Mouse (Mus musculus): ENCODE results near the gene Mipep. TPM values are rescaled to one million over a fixed set of nuclear protein-coding genes. Genes with fewer than 3 reads are reported as not detected.

The Mipep gene
- polyA plus RNA-seq, 1 experiment from 2014 or later = 23.6 TPM

DNA sequence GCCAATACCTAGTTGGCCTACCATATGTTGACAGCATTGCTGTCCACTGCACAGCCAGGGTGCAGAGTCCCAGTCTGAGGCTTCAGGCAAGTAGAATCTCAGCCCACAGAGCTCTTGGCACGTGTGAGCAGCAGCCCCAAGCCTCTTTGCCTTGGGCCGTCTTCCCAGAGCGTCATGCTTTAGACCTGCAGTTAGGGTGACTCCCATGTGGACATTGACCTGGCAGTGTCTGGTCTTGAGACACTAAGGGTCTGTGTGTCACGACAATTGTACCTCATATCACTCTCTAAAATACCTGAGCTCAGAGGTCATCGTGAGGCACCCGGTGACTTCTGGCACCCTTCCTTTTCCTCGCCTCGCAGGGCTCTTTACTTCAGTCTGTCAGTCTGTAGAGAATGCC lies 25.3 kb upstream of the Mipep start:
- whole genome bisulfite sequencing = 87% methylated on average over 8 of the region's 8 CpGs
- no peaks in the 10 kb centered on the region for H3K9me3 ChIP-seq
- H3K36me3 ChIP-seq = peaks cover 10% of the 10 kb centered on the region; the same call in 1 of the 2 replicates
- no peak overlapping the region for H3K4me3 ChIP-seq
- ATAC-seq (ENCODE audit: borderline replicate concordance, extremely low read depth, low FRiP score, low TSS enrichment) = no peak
- H3K4me2 ChIP-seq = no peak overlapping the region
- no peaks in the 10 kb centered on the region for H3K27me3 ChIP-seq
- no peak overlapping the region for H3K9ac ChIP-seq
- H3K4me1 ChIP-seq = 0 out of 2 replicates have a peak, but pooled peaks cover 14% of the 10 kb centered on the region
- no peak overlapping the region for H3K27ac ChIP-seq

DNA sequence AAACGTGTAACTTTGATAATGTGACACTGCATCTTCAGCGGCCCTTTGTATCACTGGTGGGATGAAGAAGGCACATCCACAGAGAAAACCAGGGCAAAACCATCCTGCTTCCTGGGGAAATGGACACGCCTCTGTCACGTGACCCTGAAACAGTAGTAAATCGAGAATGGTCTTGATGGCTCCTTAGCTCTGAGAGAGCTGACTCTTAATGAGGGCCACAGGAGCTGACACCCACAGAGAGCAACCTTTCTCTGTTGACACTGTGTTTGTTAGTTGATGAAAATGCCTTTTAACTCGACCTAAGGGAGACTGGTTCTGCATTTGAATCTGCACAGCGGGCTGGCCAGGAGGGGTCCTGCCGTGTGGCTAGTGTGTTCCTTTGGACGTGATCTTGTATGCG lies 22.6 kb upstream of the Mipep start:
- no peak for ATAC-seq (ENCODE audit: borderline replicate concordance, extremely low read depth, low FRiP score, low TSS enrichment)
- Histone ChIP-seq H3K36me3 (peaks cover 6% of the 10 kb centered on the region; the same call in 1 of the 2 replicates), H3K4me2 (no peak overlapping the region), H3K9me3 (no peaks in the 10 kb centered on the region), H3K27me3 (no peaks in the 10 kb centered on the region), H3K4me3 (no peak overlapping the region), H3K27ac (no peak overlapping the region), H3K9ac (no peak overlapping the region), H3K4me1 (0 out of 2 replicates have a peak, but pooled peaks cover 14% of the 10 kb centered on the region)
- 75% methylated on average over 10 of the region's 10 CpGs for WGBS

DNA sequence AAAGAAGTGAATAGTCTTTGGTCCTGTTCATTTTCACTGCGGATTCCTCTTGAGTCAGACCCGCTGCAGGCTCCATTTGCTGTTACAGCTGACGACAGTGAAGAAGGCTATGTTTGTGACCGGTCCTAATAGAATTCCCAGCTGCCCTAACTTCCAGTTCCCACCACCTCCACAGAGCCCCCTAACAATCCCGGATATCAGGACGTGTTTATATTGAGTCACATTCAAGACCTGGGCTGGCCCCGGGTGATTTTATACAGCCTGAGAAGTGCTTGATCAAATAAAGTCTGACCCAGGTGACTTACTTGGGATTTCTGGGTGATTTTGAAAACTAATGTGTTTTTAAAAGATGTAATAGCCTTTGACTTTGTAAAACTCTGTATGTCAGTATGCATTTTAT lies 21.6 kb upstream of the Mipep start:
- Histone ChIP-seq H3K4me3 (no peak overlapping the region), H3K9ac (no peak overlapping the region), H3K36me3 (0 out of 2 replicates have a peak, but pooled peaks cover 4% of the 10 kb centered on the region), H3K4me2 (no peak overlapping the region), H3K27ac (no peak overlapping the region), H3K4me1 (peaks cover 19% of the 10 kb centered on the region; the same call in 1 of the 2 replicates), H3K27me3 (no peaks in the 10 kb centered on the region), H3K9me3 (no peaks in the 10 kb centered on the region)
- WGBS = 42% methylated on average over 7 of the region's 7 CpGs
- no peak for ATAC-seq (ENCODE audit: borderline replicate concordance, extremely low read depth, low FRiP score, low TSS enrichment)

DNA sequence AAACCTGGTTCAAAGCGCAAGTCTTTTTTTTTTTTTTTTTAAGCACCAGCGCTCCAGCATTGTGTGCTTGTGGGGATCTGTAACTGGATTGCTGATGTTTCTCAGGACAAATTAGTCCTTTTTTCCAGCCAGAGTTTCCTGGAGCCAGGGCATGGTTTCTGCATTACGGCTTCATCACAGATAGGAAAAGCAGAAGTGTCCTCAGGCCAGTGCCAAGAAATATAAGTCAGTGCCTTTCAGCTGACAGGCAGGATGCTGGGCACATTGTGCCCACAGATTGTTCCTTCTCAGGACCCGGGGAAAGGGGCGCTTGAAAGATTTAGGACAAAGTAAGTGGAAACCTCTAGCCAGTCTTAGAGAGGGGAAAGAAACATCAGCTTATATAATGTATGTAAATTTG lies 20.6 kb upstream of the Mipep start:
- H3K36me3 ChIP-seq = 0 out of 2 replicates have a peak, but pooled peaks cover 4% of the 10 kb centered on the region
- H3K9ac ChIP-seq = no peak overlapping the region
- WGBS = 82% methylated on average over 5 of the region's 5 CpGs
- H3K4me1 ChIP-seq = peaks cover 19% of the 10 kb centered on the region; the same call in 1 of the 2 replicates
- ATAC-seq (ENCODE audit: borderline replicate concordance, extremely low read depth, low FRiP score, low TSS enrichment) = no peak
- no peaks in the 10 kb centered on the region for H3K9me3 ChIP-seq
- no peak overlapping the region for H3K4me3 ChIP-seq
- no peak overlapping the region for H3K4me2 ChIP-seq
- H3K27me3 ChIP-seq = no peaks in the 10 kb centered on the region
- no peak overlapping the region for H3K27ac ChIP-seq

DNA sequence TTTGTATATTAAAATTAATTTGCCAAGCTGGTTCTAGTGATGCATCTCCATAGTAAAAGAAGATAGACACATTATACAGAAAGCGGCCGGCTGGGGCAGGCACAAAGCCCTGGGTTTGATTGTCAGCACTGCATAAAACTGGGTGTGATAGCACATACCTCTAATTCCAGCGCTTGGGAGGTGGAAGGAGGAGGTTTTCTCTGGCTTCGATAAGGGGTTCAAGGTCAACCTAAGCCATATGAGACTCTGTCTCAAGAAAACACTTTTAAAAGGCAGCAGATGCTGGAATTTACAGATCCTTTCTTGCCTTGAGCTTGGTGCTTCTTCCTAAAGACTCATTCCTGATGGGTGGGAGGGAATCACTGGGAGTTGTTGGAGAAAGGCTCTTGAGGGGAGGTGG lies 19.8 kb upstream of the Mipep start:
- no peak for ATAC-seq (ENCODE audit: borderline replicate concordance, extremely low read depth, low FRiP score, low TSS enrichment)
- H3K27me3 ChIP-seq = no peaks in the 10 kb centered on the region
- H3K4me3 ChIP-seq = no peak overlapping the region
- no peaks in the 10 kb centered on the region for H3K9me3 ChIP-seq
- 78% methylated on average over 4 of the region's 4 CpGs for WGBS
- peaks cover 19% of the 10 kb centered on the region; the same call in 1 of the 2 replicates for H3K4me1 ChIP-seq
- no peak overlapping the region for H3K9ac ChIP-seq
- H3K36me3 ChIP-seq = 0 out of 2 replicates have a peak, but pooled peaks cover 4% of the 10 kb centered on the region
- no peak overlapping the region for H3K27ac ChIP-seq
- no peak overlapping the region for H3K4me2 ChIP-seq

DNA sequence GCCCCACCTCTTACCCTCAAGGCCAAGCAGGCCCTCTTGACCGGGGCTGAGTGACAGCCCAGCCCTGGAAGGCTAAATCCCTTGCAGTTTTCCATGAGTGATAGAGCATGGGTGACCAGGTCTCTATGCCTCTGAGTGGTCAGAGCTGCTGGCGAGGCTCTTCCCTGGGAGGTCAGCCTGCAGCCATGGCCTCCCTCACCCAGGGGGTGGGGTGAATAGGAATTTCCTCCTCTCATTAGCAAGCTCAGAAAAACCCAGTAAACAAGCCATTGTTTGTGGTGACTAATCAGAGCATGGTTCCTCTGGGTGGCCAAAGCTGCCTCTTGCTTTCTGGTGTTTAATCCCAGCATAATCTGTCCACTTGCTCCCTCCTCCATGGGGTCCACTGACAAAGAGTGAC lies 19.3 kb upstream of the Mipep start:
- no peaks in the 10 kb centered on the region for H3K9me3 ChIP-seq
- no peak overlapping the region for H3K4me3 ChIP-seq
- WGBS = 60% methylated on average over 2 of the region's 2 CpGs
- no peak for ATAC-seq (ENCODE audit: borderline replicate concordance, extremely low read depth, low FRiP score, low TSS enrichment)
- no peak overlapping the region for H3K9ac ChIP-seq
- H3K4me2 ChIP-seq = no peak overlapping the region
- H3K4me1 ChIP-seq = peaks cover 19% of the 10 kb centered on the region; the same call in 1 of the 2 replicates
- 0 out of 2 replicates have a peak overlapping the region, but pooled peaks have one; percentile 26 for H3K27ac ChIP-seq
- H3K27me3 ChIP-seq = no peaks in the 10 kb centered on the region
- H3K36me3 ChIP-seq = 0 out of 2 replicates have a peak, but pooled peaks cover 4% of the 10 kb centered on the region

DNA sequence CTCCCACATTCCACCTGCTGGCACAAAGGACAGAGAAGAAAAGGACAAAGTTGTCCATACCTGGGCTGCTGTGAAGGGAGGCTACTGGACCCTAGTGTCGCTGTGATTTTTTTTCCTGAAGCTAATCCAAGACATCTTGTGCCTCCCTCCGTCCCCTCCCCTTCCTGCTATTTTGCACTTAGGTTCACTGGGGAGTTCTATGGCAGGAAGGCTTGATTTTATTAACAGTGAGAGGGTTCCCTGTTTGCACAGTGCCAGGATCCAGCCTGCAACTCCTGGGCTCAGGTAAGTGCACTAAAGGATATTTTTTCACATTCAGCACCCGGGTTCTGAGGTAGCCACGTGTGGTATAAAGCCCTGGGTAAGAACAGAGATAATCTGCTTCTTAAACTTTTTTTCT lies 16.5 kb upstream of the Mipep start, which contains the start of gene C1qtnf9:
Gene C1qtnf9 (plus strand): TSS at position 251 of the 400 bp plus-strand sequence.
- no peak within 1 kb of the TSS for H3K4me3 ChIP-seq
- no peaks in the 10 kb centered on the region for H3K36me3 ChIP-seq
- H3K27me3 ChIP-seq = no peaks in the 10 kb centered on the region
- no peak within 1 kb of the TSS for H3K9ac ChIP-seq
- H3K27ac ChIP-seq = 0 out of 2 replicates have a peak within 1 kb of the TSS, but pooled peaks have one; percentile 7
- peaks cover 13% of the 10 kb centered on the region; the same call in 1 of the 2 replicates for H3K4me1 ChIP-seq
- no peak for ATAC-seq (ENCODE audit: borderline replicate concordance, extremely low read depth, low FRiP score, low TSS enrichment)
- no peaks in the 10 kb centered on the region for H3K9me3 ChIP-seq
- WGBS = 43% methylated on average over 4 of the region's 4 CpGs
- no peak within 1 kb of the TSS for H3K4me2 ChIP-seq

DNA sequence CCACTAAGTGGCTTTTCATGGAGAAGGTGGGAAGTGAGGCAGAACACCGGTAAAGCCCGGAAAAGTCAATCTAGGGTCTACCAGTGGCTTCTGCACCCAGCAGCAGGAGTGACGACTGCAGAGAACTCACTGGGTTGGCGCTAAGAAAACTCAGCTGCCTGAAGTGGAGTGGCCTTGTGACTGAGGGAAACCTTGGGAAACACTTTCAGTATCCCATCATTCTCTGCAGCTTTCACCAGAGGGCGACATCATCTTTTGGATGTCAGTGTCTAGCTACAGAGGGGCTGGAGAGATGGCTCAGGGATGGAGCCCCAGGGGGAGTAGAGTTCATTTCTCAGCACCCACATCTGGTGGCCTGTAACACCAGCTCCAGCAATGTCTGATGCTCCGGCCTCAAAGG lies 15.0 kb upstream of the Mipep start:
- Histone ChIP-seq H3K27ac (no peak overlapping the region), H3K27me3 (no peaks in the 10 kb centered on the region), H3K9ac (no peak overlapping the region), H3K4me2 (no peak overlapping the region), H3K4me1 (peaks cover 5% of the 10 kb centered on the region; the same call in 1 of the 2 replicates), H3K9me3 (no peaks in the 10 kb centered on the region), H3K36me3 (no peaks in the 10 kb centered on the region), H3K4me3 (no peak overlapping the region)
- no peak for ATAC-seq (ENCODE audit: borderline replicate concordance, extremely low read depth, low FRiP score, low TSS enrichment)
- 37% methylated on average over 6 of the region's 6 CpGs for WGBS

DNA sequence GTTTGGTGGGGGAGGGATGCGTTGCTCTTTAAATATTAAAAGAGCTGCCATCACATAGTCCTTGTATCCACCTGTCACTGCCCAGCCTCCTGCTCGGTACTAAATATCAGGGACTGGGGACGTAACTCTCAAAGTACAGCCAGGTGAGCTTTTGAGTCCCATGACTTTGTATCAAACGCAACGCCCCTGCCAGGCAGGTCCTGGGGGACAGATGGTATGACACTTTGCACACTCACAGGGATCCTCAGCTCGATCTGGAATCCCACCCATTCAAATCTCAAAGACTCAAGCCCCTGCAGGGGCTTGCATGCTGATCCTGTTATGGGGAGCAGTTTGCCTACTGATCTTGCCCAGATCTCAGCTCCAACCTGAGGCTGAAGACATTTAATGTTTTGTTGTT lies 13.8 kb upstream of the Mipep start:
- H3K27me3 ChIP-seq = no peaks in the 10 kb centered on the region
- ATAC-seq (ENCODE audit: borderline replicate concordance, extremely low read depth, low FRiP score, low TSS enrichment) = no peak
- no peak overlapping the region for H3K27ac ChIP-seq
- H3K9ac ChIP-seq = no peak overlapping the region
- 66% methylated on average over 6 of the region's 6 CpGs for WGBS
- no peak overlapping the region for H3K4me3 ChIP-seq
- H3K4me2 ChIP-seq = peak overlapping the region; percentile 63
- peaks cover 5% of the 10 kb centered on the region; the same call in 1 of the 2 replicates for H3K4me1 ChIP-seq
- H3K36me3 ChIP-seq = no peaks in the 10 kb centered on the region
- H3K9me3 ChIP-seq = no peaks in the 10 kb centered on the region

DNA sequence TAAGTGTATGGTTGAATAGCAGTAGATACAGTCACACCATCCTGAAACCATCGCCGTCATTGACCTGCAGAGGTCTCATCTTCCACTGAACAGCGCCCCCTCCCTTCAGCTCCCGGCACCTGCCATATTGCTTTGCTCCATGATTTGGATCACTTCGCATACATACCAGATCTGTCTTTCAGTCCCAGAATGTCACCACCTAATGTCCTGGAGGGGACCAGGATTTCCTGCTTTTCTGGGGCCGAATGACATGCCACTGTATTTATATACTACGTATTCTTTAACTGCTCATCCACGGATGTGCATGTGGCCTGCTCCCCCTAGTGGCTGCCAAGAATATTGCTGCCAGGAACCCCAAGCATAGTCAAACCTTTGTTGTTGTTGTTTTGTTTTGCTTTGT lies 13.3 kb upstream of the Mipep start:
- Histone ChIP-seq H3K4me3 (peak overlapping the region; percentile 31), H3K4me2 (peak overlapping the region; percentile 63), H3K4me1 (peaks cover 5% of the 10 kb centered on the region; the same call in 1 of the 2 replicates), H3K27ac (no peak overlapping the region), H3K36me3 (no peaks in the 10 kb centered on the region), H3K9me3 (no peaks in the 10 kb centered on the region), H3K27me3 (no peaks in the 10 kb centered on the region), H3K9ac (no peak overlapping the region)
- WGBS = 4% methylated on average over 8 of the region's 8 CpGs
- peak; percentile 65; the same call in 1 of the 2 replicates for ATAC-seq (ENCODE audit: borderline replicate concordance, extremely low read depth, low FRiP score, low TSS enrichment)

DNA sequence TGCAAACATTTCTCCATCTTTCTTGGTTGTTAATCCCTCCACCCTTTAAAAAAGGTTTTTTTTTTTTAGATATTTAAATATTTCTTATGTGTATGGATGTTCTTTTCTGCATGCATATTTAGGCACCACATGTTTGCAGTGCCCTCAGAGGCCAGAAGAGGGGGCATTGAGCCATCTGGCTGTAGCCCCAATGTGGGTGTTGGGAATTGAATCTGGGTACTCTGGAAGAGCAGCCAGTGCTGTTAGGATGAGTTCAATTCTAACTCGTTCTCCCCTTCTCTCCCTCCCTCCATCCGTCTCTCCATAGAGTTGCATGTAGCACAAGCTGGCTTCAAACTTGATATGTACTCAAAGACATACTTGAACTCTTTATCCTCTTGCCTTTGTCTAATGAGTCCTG lies 10.9 kb upstream of the Mipep start:
- Histone ChIP-seq H3K27ac (no peak overlapping the region), H3K9ac (no peak overlapping the region), H3K4me2 (no peak overlapping the region), H3K9me3 (no peaks in the 10 kb centered on the region), H3K27me3 (no peaks in the 10 kb centered on the region), H3K4me3 (no peak overlapping the region), H3K4me1 (no peaks in the 10 kb centered on the region), H3K36me3 (no peaks in the 10 kb centered on the region)
- 72% methylated on average over 2 of the region's 2 CpGs for WGBS
- ATAC-seq (ENCODE audit: borderline replicate concordance, extremely low read depth, low FRiP score, low TSS enrichment) = no peak

DNA sequence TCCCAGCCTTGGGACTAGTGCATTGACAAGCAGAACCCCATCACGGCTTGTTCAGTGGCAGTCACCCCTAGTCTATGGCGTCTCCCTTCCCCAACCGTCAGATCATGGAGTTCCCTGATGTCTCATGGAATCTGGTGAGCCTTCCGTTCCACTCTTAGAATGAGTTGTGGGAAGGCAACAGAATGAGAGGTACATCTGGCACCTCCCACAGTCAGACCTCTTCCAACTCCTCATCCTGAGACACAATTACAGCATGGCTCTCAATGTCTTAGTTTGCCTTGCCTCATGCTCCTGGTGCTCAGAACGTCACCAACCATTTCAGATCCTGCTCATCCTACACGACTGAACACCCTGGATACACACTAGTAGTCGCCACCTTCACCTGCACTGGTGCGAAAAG lies 7.9 kb upstream of the Mipep start:
- Histone ChIP-seq H3K4me3 (no peak overlapping the region), H3K4me2 (no peak overlapping the region), H3K9me3 (no peaks in the 10 kb centered on the region), H3K27ac (no peak overlapping the region), H3K27me3 (no peaks in the 10 kb centered on the region), H3K4me1 (no peaks in the 10 kb centered on the region), H3K36me3 (no peaks in the 10 kb centered on the region), H3K9ac (no peak overlapping the region)
- ATAC-seq (ENCODE audit: borderline replicate concordance, extremely low read depth, low FRiP score, low TSS enrichment) = no peak
- WGBS = 77% methylated on average over 8 of the region's 8 CpGs
